Mouse (Mus musculus) layer of hippocampus, postnatal 10 days (tissue): Measurements from ENCODE around the gene Ptprg. TPM values are rescaled to one million over a fixed set of nuclear protein-coding genes. Genes with fewer than 3 reads are reported as not detected.

Source experiments
- DNase-seq, 2 experiments: peaks; one replicate each; pipeline ENCODE4 v3.0.0; 2021; ENCODE audit warnings: low spot score in 2 of 2
- long read RNA-seq: library from polyadenylated mRNA; stranded (forward); transcript quantifications from one replicate; pipeline ENCODE4 v2.0.0, GENCODE M21; 2023
- total RNA-seq, 2 experiments: library from RNA; stranded (reverse); gene quantifications; 2 replicates each; pipeline ENCODE4 v1.2.3; 2021

Gene Ptprg
- 100 to 1,000 TPM; 159 to 164 TPM for total RNA-seq
- long read RNA-seq, partial matches to known transcripts = 3 of 11 reads
- long read RNA-seq, other reads (novel, unspliced or antisense) = 5 of 11 reads

GRCm38 (mm10) chr14:11553273-11553665 is at the start of gene Ptprg:
Ptprg (plus strand) TSS chr14:11553532.
- DNase-seq = peak; percentile 88 to 90

GRCm38 (mm10) chr14:11503803-11504365 is 49.4 kb upstream of the Ptprg start:
- DNase-seq = no peak

GRCm38 (mm10) chr14:11510173-11510572 is 43.2 kb upstream of the Ptprg start:
- no peak for DNase-seq

- DNase-seq = no peak
Observed at GRCm38 (mm10) chr14:11519171-11519570, 34.2 kb upstream of the Ptprg start.

- no peak for DNase-seq
Observed at GRCm38 (mm10) chr14:11523052-11523451, 30.3 kb upstream of the Ptprg start.

- no peak for DNase-seq
Observed at GRCm38 (mm10) chr14:11529591-11529990, 23.7 kb upstream of the Ptprg start.

- DNase-seq = no peak
Observed at GRCm38 (mm10) chr14:11534456-11534855, 18.9 kb upstream of the Ptprg start.

GRCm38 (mm10) chr14:11536121-11536520 is 17.2 kb upstream of the Ptprg start:
- no peak for DNase-seq

GRCm38 (mm10) chr14:11551892-11552291 is 1.4 kb upstream of the Ptprg start:
- DNase-seq = no peak

GRCm38 (mm10) chr14:11552521-11553272 is 635 bp upstream of the Ptprg start:
- DNase-seq = peak; percentile 44 to 59

GRCm38 (mm10) chr14:11553679-11554305 is 460 bp downstream of the Ptprg start:
- no peak for DNase-seq

- DNase-seq = peak; percentile 62 to 67
Observed at GRCm38 (mm10) chr14:11554306-11555041, 1.1 kb downstream of the Ptprg start.

- DNase-seq = peak; percentile 32 to 56
Observed at GRCm38 (mm10) chr14:11555061-11555501, 1.7 kb downstream of the Ptprg start.

GRCm38 (mm10) chr14:11555521-11556355 is 2.4 kb downstream of the Ptprg start:
- peak; percentile 60 to 64 for DNase-seq

- peak; percentile 79 to 85 for DNase-seq
Observed at GRCm38 (mm10) chr14:11556356-11557130, 3.2 kb downstream of the Ptprg start.

GRCm38 (mm10) chr14:11558496-11558895 is 5.2 kb downstream of the Ptprg start:
- DNase-seq = no peak

GRCm38 (mm10) chr14:11560641-11561232 is 7.4 kb downstream of the Ptprg start:
- DNase-seq = no peak

- DNase-seq = no peak
Observed at GRCm38 (mm10) chr14:11561397-11561796, 8.1 kb downstream of the Ptprg start.

- no peak for DNase-seq
Observed at GRCm38 (mm10) chr14:11562870-11563269, 9.5 kb downstream of the Ptprg start.
